9 mouse cellular contexts compared by ENCODE assay signal in the genomic region with DNA sequence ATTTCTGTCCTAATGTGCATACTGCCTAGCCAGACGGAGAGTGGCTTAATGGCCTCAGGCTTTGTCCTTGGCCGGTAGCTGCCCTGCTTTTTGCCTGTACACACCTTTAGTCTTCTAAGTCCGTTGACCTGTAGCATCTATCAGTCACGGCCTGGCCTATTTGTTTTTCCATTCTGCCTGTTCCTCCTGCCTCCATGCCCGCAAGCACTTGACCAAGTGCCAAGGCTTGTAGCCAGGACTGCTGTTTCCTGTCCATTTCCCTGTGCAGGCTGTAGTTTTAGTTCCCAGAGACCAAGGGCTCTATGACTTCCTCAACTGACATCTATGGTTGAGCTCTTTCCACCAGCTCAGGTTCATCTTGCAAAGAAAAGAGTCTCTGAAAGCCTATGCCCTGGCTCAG.
DNase-seq lines count a peak whose midpoint lies in the region; ATAC-seq and TF ChIP-seq lines count a peak whose summit lies in the region.
"Had no signal": no experiment of that assay in that cellular context is flagged by ENCODE, and none has a peak within 500 bp of the region (broad histone marks: within the 10 kb centered on the region; RNA-seq: fewer than 3 reads in every experiment).

No protein-coding gene starts in this region.

- TF ChIP-seq CTCF in stomach, postnatal 0 days (IDR thresholded peaks at IDR 0.05; ENCODE audit: low read depth): no peak

- H3K9me3 ChIP-seq in stomach, postnatal 0 days (ENCODE audit: control insufficient read depth, low read length): no peaks in the 10 kb centered on the region
- no peaks in the 10 kb centered on the region for H3K9me3 ChIP-seq in forebrain, embryonic 11.5 days (ENCODE audit: control insufficient read depth, low read length)

- no peaks in the 10 kb centered on the region for H3K4me1 ChIP-seq in stomach, postnatal 0 days (replicated peaks; ENCODE audit: control insufficient read depth, insufficient read depth)
- H3K4me1 ChIP-seq in forebrain, embryonic 11.5 days (replicated peaks; ENCODE audit: control insufficient read depth, insufficient read depth, low read length): no peaks in the 10 kb centered on the region

- no peak for ATAC-seq in stomach, postnatal 0 days (ENCODE audit: low FRiP score, low TSS enrichment)
- no peak for ATAC-seq in forebrain, embryonic 11.5 days (replicated peaks; ENCODE audit: low FRiP score)

- H3K36me3 ChIP-seq in stomach, postnatal 0 days (ENCODE audit: control insufficient read depth, insufficient read depth, low read length): no peaks in the 10 kb centered on the region
- H3K36me3 ChIP-seq in forebrain, embryonic 11.5 days (ENCODE audit: control insufficient read depth, insufficient read depth, low read length): no peaks in the 10 kb centered on the region

- no peak overlapping the region for H3K27ac ChIP-seq in stomach, postnatal 0 days (replicated peaks)
- no peak overlapping the region for H3K27ac ChIP-seq in forebrain, embryonic 11.5 days (ENCODE audit: low read depth, low read length)

- no peak overlapping the region for H3K9ac ChIP-seq in stomach, postnatal 0 days (ENCODE audit: low read length)
- no peak overlapping the region for H3K9ac ChIP-seq in forebrain, embryonic 11.5 days (ENCODE audit: low read length)

- no peak for TF ChIP-seq EP300 in stomach, postnatal 0 days (optimal IDR thresholded peaks at IDR 0.05)

- H3K27me3 ChIP-seq in stomach, postnatal 0 days (ENCODE audit: control insufficient read depth, insufficient read depth, low read length): no peaks in the 10 kb centered on the region
- no peaks in the 10 kb centered on the region for H3K27me3 ChIP-seq in forebrain, embryonic 11.5 days (ENCODE audit: control insufficient read depth, insufficient read depth, low read length)

- 68% methylated on average over 5 of the region's 5 CpGs for WGBS in stomach, postnatal 0 days
- WGBS in forebrain, embryonic 11.5 days: 88% methylated on average over 5 of the region's 5 CpGs

- H3K4me2 ChIP-seq in stomach, postnatal 0 days (replicated peaks; ENCODE audit: low read depth): no peak overlapping the region
- H3K4me2 ChIP-seq in forebrain, embryonic 11.5 days (ENCODE audit: low read depth, low read length, severe bottlenecking): no peak overlapping the region

- no peak overlapping the region for H3K4me3 ChIP-seq in stomach, postnatal 0 days (ENCODE audit: low read depth, low read length)
- no peak overlapping the region for H3K4me3 ChIP-seq in forebrain, embryonic 11.5 days (ENCODE audit: low read depth, low read length)
- H3K4me3 ChIP-seq: megakaryocyte, embryonic 14.5 days had no signal

- DNase-seq in testis, postnatal 14 days (ENCODE audit: low spot score): peak; percentile 19
- DNase-seq in testis, postnatal 10 days (ENCODE audit: low spot score): no peak
- peak; percentile 66 to 82 for DNase-seq in cerebellum, postnatal 25 days
- peak; percentile 52 for DNase-seq in kidney, adult 8-10 months
- DNase-seq in stomach, postnatal 0 days (ENCODE audit: low spot score): peak; percentile 21
- DNase-seq in liver: no peak
- DNase-seq in forebrain, embryonic 11.5 days (ENCODE audit: low spot score): no peak
- DNase-seq in spleen, postnatal 4 days (ENCODE audit: low spot score in 2 of 2): no peak

Comparison
In these comparisons a context has a peak if more than half of its experiments do, and no peak if none do; other contexts are left out.
1. DNase-seq: peak in testis, postnatal 14 days (single experiment), cerebellum, postnatal 25 days (2 of 2), kidney, adult 8-10 months (2 of 2) and stomach, postnatal 0 days (single experiment); none in testis, postnatal 10 days (single experiment), liver (single experiment), forebrain, embryonic 11.5 days (single experiment) and spleen, postnatal 4 days (0 of 2).